In the genomic region with DNA sequence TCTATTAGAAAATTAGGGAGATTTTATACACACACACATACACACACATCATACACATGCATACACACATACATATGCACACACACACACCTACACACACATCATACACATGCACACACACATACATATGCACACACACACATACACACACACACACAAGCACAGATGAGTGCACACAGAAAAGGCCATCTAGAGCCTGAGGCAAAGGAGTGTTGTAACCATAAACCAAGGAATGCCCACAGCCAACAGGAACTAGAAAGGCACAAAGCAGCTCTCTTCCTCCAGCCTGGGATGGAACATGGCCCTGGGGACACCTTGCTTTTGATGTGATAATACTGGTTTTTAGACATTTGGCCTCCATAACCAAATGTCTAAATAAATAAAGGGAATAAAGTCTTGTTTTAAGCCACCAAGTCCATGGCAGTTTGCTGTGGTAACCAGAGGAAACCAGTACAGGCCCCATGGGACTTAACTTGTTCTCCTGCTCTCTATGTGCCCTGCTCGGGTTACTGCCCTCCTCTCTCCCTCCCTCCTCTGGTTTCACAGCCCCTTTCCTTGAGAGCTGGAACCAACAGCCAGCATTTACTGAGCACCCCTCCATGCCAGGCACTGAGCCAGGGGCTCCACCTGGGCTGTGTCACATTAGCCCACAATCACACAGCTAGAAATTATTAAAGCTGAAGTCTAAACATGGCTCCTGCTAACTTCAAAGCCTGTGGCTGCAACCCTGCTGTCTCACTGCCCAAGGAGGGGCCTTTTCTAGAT, we compare ENCODE assay signal across 8 mouse cellular contexts. TPM values are rescaled to one million over a fixed set of nuclear protein-coding genes. Genes with fewer than 3 reads are reported as not detected.
DNase-seq lines count a peak whose midpoint lies in the region; ATAC-seq and TF ChIP-seq lines count a peak whose summit lies in the region.

No protein-coding gene starts in this region.

- H3K36me3 ChIP-seq in heart, adult 2 months (ENCODE audit: control insufficient read depth, insufficient read depth, low read length) = peaks cover 14% of the 10 kb centered on the region
- H3K36me3 ChIP-seq in kidney, adult 2 months (ENCODE audit: control insufficient read depth, insufficient read depth, low read length) = no peaks in the 10 kb centered on the region
- H3K36me3 ChIP-seq in liver, embryonic 11.5 days (ENCODE audit: control insufficient read depth, insufficient read depth, low read length) = no peaks in the 10 kb centered on the region

- H3K4me2 ChIP-seq in liver, embryonic 11.5 days = no peak overlapping the region

- H3K79me2 ChIP-seq in heart, adult 2 months (replicated peaks; ENCODE audit: control insufficient read depth, insufficient read depth, low read length) = no peaks in the 10 kb centered on the region

- no peak overlapping the region for H3K4me3 ChIP-seq in heart, adult 2 months
- no peak overlapping the region for H3K4me3 ChIP-seq in kidney, adult 2 months (ENCODE audit: insufficient read depth, low read depth, low read length)
- no peak overlapping the region for H3K4me3 ChIP-seq in liver, embryonic 11.5 days (ENCODE audit: low read depth, low read length)

- peak in 1 of 2 experiments; percentile 29 for DNase-seq in heart, adult 2 months
- DNase-seq in heart, adult 8-10 months (ENCODE audit: low spot score) = no peak
- DNase-seq in ZHBTc4 (ENCODE audit: low read depth, low spot score) = peak; percentile 18
- peak; percentile 34 for DNase-seq in gastrocnemius, postnatal 10 days
- peak; percentile 46 for DNase-seq in kidney, adult 2 months
- DNase-seq in adrenal gland, postnatal 25 days = no peak
- no peak for DNase-seq in liver, embryonic 11.5 days (ENCODE audit: low spot score)

- intact Hi-C loops in heart, adult 2 months (cut with DNase I) = loop anchor here (2.0 kb wide), 1 partner anchor 58 kb away; no protein-coding TSS in a partner anchor

- H3K27me3 ChIP-seq in heart, adult 2 months (ENCODE audit: control insufficient read depth, insufficient read depth, low read length) = no peaks in the 10 kb centered on the region
- no peaks in the 10 kb centered on the region for H3K27me3 ChIP-seq in kidney, adult 2 months (replicated peaks; ENCODE audit: control insufficient read depth, insufficient read depth, low read length)
- H3K27me3 ChIP-seq in liver, embryonic 11.5 days (replicated peaks; ENCODE audit: control insufficient read depth, insufficient read depth, low read length) = no peaks in the 10 kb centered on the region

- H3K27ac ChIP-seq in heart, adult 2 months = peak overlapping the region; percentile 79
- H3K27ac ChIP-seq in kidney, adult 2 months (ENCODE audit: insufficient read depth, low read depth, low read length) = peak overlapping the region; percentile 11; the same call in 1 of the 2 replicates
- no peak overlapping the region for H3K27ac ChIP-seq in liver, embryonic 11.5 days (ENCODE audit: low read depth, low read length)

- TF ChIP-seq EP300 in heart, adult 2 months (IDR thresholded peaks at IDR 0.05; ENCODE audit: insufficient read depth, low read depth, low read length) = no peak

- H3K4me1 ChIP-seq in heart, adult 2 months (ENCODE audit: control insufficient read depth, insufficient read depth, low read length) = peaks cover 32% of the 10 kb centered on the region
- H3K4me1 ChIP-seq in kidney, adult 2 months (ENCODE audit: control insufficient read depth, insufficient read depth, low read length) = peaks cover 5% of the 10 kb centered on the region
- no peaks in the 10 kb centered on the region for H3K4me1 ChIP-seq in liver, embryonic 11.5 days (replicated peaks; ENCODE audit: control insufficient read depth, insufficient read depth, low read length)

- TF ChIP-seq POLR2A in heart, adult 2 months (IDR thresholded peaks at IDR 0.05; ENCODE audit: insufficient read depth, low read depth, low read length) = no peak
- no peak for TF ChIP-seq POLR2A in kidney, adult 2 months (IDR thresholded peaks at IDR 0.05; ENCODE audit: low read depth, low read length)

- 29% methylated on average over 1 of the region's 1 CpGs for WGBS in heart, adult 2 months
- 32% methylated on average over 1 of the region's 1 CpGs for WGBS in kidney, adult 2 months
- WGBS in liver, embryonic 11.5 days = 62% methylated on average over 1 of the region's 1 CpGs

- peak; percentile 29; the same call in 1 of the 2 replicates for ATAC-seq in megakaryocyte progenitor cell, adult 5-6 weeks (replicated peaks; ENCODE audit: poor library complexity)
- ATAC-seq in liver, embryonic 11.5 days (replicated peaks; ENCODE audit: low FRiP score) = no peak

- no peak overlapping the region for H3K9ac ChIP-seq in heart, adult 2 months (ENCODE audit: low read depth, low read length)
- H3K9ac ChIP-seq in liver, embryonic 11.5 days (ENCODE audit: low read depth, low read length) = no peak overlapping the region

- TF ChIP-seq CTCF in heart, adult 2 months (IDR thresholded peaks at IDR 0.05) = no peak
- no peak for TF ChIP-seq CTCF in kidney, adult 2 months (conservative IDR thresholded peaks at IDR 0.05; ENCODE audit: insufficient read depth, insufficient read length, low read depth, low read length)

- H3K9me3 ChIP-seq in liver, embryonic 11.5 days (ENCODE audit: control insufficient read depth, low read length) = no peaks in the 10 kb centered on the region

RNA-seq across cellular contexts. Expression of a gene that starts 46.3 kb away (rescaled TPM):
- 100 to 1,000 TPM; 423 to 471 TPM for total RNA-seq in heart, adult 2 months (2021)
- polyA plus RNA-seq in heart, adult 2 months (2012; rRNA removed) = 82.1 and 188 TPM in 2 replicates
- total RNA-seq in heart, adult 8-10 months (2022) = 100 to 1,000 TPM; 400 to 449 (median 432) TPM
- 100 to 1,000 TPM; 353 to 365 TPM for total RNA-seq in gastrocnemius, postnatal 10 days (2021)
- 25.4 and 46.3 TPM in 2 replicates for polyA plus RNA-seq in kidney, adult 2 months (2012; rRNA removed)
- 194 and 216 TPM in 2 replicates for total RNA-seq in megakaryocyte progenitor cell, adult 5-6 weeks (2015)
- 271 and 283 TPM in 2 replicates for total RNA-seq in megakaryocyte progenitor cell, adult 5-6 weeks (2017)
- 445 and 531 TPM in 2 replicates for total RNA-seq in adrenal gland, postnatal 25 days (2021)
- polyA plus RNA-seq in liver, embryonic 11.5 days (2014; fragmentation: Nextera tagmentation; extraction: Ambion mirVana) = 143 and 161 TPM in 2 replicates

Comparison
In these comparisons a context has a peak if more than half of its experiments do, and no peak if none do; other contexts are left out.
1. DNase-seq: peak in ZHBTc4 (single experiment), gastrocnemius, postnatal 10 days (single experiment) and kidney, adult 2 months (single experiment); none in heart, adult 8-10 months (single experiment), adrenal gland, postnatal 25 days (single experiment) and liver, embryonic 11.5 days (single experiment).